Mouse (Mus musculus) pancreas, adult 10 weeks (tissue): ENCODE results near the gene Gm20883. TPM values are rescaled to one million over a fixed set of nuclear protein-coding genes. Genes with fewer than 3 reads are reported as not detected.

Source experiments
- polyA plus RNA-seq: library from polyadenylated mRNA; stranded (reverse); fragments of 350-450 nt; fragmentation: Illumina TruSeq; extraction: RNeasy Lipid Tissue Mini Kit (QIAGEN cat#74804); gene quantifications from one replicate; pipeline ENCODE4 v1.2.3, GENCODE M21; 2015; ENCODE audit warnings: low read depth, low replicate concordance; ENCODE audit not compliant: insufficient read depth

Gm20883 gene
- polyA plus RNA-seq, result not detected

GRCm38 (mm10) chrY:50607951-50608350 lies at the start of gene Gm20883:
Gene Gm20883 (plus strand): TSS chrY:50608251.

